Mouse (Mus musculus) spleen, adult 2 months (tissue): Measurements from ENCODE around the gene Arih2. TPM values are rescaled to one million over a fixed set of nuclear protein-coding genes. Genes with fewer than 3 reads are reported as not detected.
"Not testable (repeated sequence)": the region's sequence is repeated elsewhere in the genome, so short reads cannot be mapped to it uniquely, and the experiment has no call there.

Source experiments
- DNase-seq, 2 experiments: peaks; one replicate each; pipeline versions ENCODE4 v3.0.0 to v3.0.0-alpha.2; 2012 to 2021; ENCODE audit warnings: low spot score in 2 of 2, low read depth in 1 of 2
- H3K27ac ChIP-seq: fragments of 200-500 bp; 2 replicates; pipeline ENCODE4 v1.5.1; 2012; ENCODE audit warnings: low read length, inconsistent platforms; ENCODE audit not compliant: insufficient read depth
- H3K27me3 ChIP-seq: fragments of 200-500 bp; 2 replicates; pipeline ENCODE4 v1.6.1; 2012; ENCODE audit warnings: mild to moderate bottlenecking, moderate library complexity, low read length, inconsistent platforms; ENCODE audit not compliant: control insufficient read depth, insufficient read depth
- H3K36me3 ChIP-seq: fragments of 200-500 bp; 2 replicates; pipeline ENCODE4 v1.6.1; 2012; ENCODE audit warnings: mild to moderate bottlenecking, low read length, inconsistent platforms; ENCODE audit not compliant: control insufficient read depth, insufficient read depth
- H3K4me1 ChIP-seq: fragments of 200-500 bp; 2 replicates; pipeline ENCODE4 v1.6.1; 2011; ENCODE audit warnings: inconsistent platforms; ENCODE audit not compliant: control insufficient read depth, insufficient read depth, insufficient read length
- H3K4me3 ChIP-seq: fragments of 200-500 bp; 2 replicates; pipeline ENCODE4 v1.5.1; 2011; ENCODE audit warnings: mild to moderate bottlenecking, inconsistent platforms; ENCODE audit not compliant: insufficient read depth, insufficient read length; ENCODE audit errors: extremely low read depth
- CTCF ChIP-seq: fragments of 200-500 bp; IDR thresholded peaks from 2 replicates; pipeline ENCODE4 v1.5.1; 2011; ENCODE audit warnings: mild to moderate bottlenecking, inconsistent platforms; ENCODE audit not compliant: insufficient read depth, insufficient read length, insufficient replicate concordance; ENCODE audit errors: extremely low read depth
- POLR2A ChIP-seq: fragments of 200-500 bp; IDR thresholded peaks from 2 replicates; pipeline ENCODE4 v1.6.1; 2011; ENCODE audit warnings: low read depth, low read length, inconsistent platforms
- WGBS: fragments of 180-500 bp; shearing (Covaris S2); methylation state at CpG from one replicate; pipeline ENCODE4 v1.1.7; 2018; 5-methylcytosine and 5-hydroxymethylcytosine counted together
- polyA plus RNA-seq: library from polyadenylated mRNA; depleted of rRNA; stranded (reverse); fragments of >200 nt; gene quantifications from 2 replicates; pipeline ENCODE4 v1.2.3, GENCODE M21; 2012

Gene Arih2
- polyA plus RNA-seq, 1 experiment = 28.4 TPM

DNA sequence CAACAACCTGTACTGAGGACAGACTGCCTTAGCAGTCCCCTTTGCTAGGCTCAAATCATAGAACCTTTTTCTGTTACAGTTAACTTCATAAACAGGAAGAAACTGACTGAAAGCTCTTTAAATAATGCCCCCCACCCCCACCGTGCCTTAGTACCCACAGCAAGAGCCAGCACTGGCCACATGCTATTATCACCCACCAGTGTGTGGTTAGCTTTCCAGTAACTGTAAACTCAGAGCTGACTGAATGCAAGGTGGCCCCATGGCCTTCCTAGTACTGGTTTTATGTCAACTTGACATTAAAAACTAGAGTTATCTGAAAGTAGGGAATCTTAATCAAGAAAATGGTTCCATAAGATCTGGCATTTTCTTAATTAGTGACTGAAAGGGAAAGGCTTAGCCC, 18.5 kb downstream of the Arih2 start:
- DNase-seq = no peak
- no peaks in the 10 kb centered on the region for H3K4me1 ChIP-seq
- WGBS = 5% methylated on average over 1 of the region's 1 CpGs
- no peak overlapping the region for H3K4me3 ChIP-seq
- H3K27me3 ChIP-seq = no peaks in the 10 kb centered on the region
- peaks cover 11% of the 10 kb centered on the region for H3K36me3 ChIP-seq
- TF ChIP-seq POLR2A (no peak), CTCF (no peak)
- H3K27ac ChIP-seq = no peak overlapping the region

DNA sequence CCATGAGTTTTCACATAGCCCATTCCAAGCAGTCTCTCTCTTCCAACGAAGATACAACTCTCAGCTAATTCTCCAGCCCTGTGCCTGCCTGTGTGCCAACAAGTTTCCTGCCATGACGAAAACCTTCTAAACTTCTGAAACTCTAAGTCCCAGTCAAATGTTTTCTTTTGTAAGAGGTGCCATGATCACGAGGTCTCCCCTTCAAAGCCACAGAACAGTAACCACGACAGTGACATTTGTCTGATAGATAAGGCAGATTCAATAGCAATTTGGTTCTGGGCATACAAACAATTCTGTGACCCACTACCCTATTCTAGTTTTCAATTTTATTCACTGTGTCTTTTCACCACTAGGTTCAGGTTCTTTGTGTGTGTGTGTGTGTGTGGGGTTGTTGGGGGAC, 21.0 kb downstream of the Arih2 start:
- TF ChIP-seq CTCF (no peak), POLR2A (no peak)
- DNase-seq = no peak
- Histone ChIP-seq H3K27me3 (no peaks in the 10 kb centered on the region), H3K4me3 (no peak overlapping the region), H3K4me1 (no peaks in the 10 kb centered on the region), H3K36me3 (peaks cover 11% of the 10 kb centered on the region), H3K27ac (no peak overlapping the region)
- 52% methylated on average over 4 of the region's 4 CpGs for WGBS

DNA sequence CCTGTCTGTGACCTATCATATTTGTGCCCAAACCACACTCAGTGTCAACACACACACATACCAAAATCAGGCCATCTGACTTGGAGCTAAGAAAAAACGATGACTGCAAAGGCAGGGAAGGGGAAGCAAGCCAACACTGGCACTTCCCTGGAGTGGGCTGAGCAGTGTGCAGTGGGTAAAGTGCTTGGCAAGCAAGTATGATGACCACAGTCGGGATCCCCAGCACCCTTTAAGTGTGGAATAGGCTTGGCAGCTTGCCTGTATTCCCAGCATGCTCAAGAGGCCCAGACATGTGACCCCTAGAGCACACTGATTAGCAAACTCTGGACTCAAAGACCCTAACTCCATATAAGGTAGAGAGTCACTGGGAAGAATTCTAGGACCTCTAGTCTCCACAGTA, 22.7 kb downstream of the Arih2 start:
- Histone ChIP-seq H3K27ac (no peak overlapping the region), H3K4me1 (no peaks in the 10 kb centered on the region), H3K27me3 (no peaks in the 10 kb centered on the region), H3K4me3 (no peak overlapping the region), H3K36me3 (peaks cover 11% of the 10 kb centered on the region)
- no peak for TF ChIP-seq POLR2A
- DNase-seq = no peak
- 78% methylated on average over 2 of the region's 2 CpGs for WGBS

DNA sequence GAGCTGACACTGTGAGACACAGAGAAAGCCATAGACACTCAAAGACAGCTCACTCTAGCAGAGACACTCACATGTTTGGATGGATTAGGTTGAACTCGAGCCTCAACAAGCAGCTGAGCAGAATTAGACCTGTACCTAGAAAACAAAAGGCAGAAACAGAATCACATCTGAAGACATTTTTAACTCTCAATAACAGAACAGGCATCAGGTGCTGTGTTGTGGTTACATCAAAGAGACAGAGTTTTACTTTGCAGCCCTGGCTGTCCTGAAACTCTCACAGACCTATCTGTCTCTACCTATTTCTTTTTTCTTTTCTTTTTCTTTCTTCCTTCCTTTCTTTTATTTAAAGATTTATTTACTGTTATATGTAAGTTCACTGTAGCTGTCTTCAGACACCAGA, 31.9 kb downstream of the Arih2 start:
- DNase-seq = no peak
- Histone ChIP-seq H3K27me3 (no peaks in the 10 kb centered on the region), H3K27ac (no peak overlapping the region), H3K36me3 (peaks cover 32% of the 10 kb centered on the region), H3K4me1 (no peaks in the 10 kb centered on the region), H3K4me3 (no peak overlapping the region)
- TF ChIP-seq CTCF (no peak), POLR2A (no peak)
- WGBS = 90% methylated on average over 1 of the region's 1 CpGs

DNA sequence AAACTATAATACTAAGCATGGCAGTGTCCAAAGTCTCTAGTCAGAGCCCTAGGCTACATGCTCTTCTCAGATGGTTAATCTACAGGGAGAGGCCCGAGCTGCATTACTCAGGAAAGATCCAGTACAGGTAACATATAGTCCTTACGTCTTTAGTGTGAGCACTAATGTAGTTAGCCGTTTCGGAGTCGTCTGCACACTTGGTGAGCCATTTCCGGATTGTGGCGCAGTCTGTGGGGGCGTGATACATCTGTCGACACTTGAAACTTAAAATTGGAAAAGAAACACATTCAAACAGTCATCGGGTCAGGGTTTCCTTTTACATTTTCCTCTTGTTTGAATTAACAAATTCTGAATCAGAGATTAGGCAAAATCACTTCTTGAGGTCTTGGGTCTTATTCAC, 37.7 kb downstream of the Arih2 start:
- H3K4me3 ChIP-seq = no peak overlapping the region
- peaks cover 52% of the 10 kb centered on the region for H3K36me3 ChIP-seq
- DNase-seq = no peak
- TF ChIP-seq CTCF = no peak
- no peak for TF ChIP-seq POLR2A
- H3K27ac ChIP-seq = no peak overlapping the region
- H3K4me1 ChIP-seq = no peaks in the 10 kb centered on the region
- H3K27me3 ChIP-seq = no peaks in the 10 kb centered on the region
- WGBS = 95% methylated on average over 10 of the region's 10 CpGs

DNA sequence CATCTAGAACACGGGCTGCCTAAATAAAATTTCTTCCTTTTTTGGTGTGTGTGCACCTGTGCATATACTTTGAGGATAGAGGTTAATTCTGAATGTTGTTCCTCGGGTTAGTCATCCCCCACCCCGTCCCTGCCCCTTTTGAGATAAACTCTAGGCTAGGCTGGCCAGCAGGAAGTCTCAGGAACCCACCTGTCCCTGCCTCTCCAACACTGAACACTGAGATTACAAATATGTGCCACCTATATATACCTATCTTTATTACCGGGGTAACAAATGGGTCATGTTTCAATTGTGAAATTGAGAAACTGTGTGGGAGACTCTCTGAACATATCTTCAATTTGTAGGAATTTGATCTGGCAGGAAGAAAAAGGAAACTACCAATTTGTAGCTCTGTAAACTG, 40.3 kb downstream of the Arih2 start:
- no peak for DNase-seq
- Histone ChIP-seq H3K27me3 (no peaks in the 10 kb centered on the region), H3K36me3 (peaks cover 57% of the 10 kb centered on the region), H3K4me1 (no peaks in the 10 kb centered on the region), H3K27ac (no peak overlapping the region), H3K4me3 (no peak overlapping the region)
- TF ChIP-seq POLR2A = no peak
- no peak for TF ChIP-seq CTCF
- 86% methylated on average over 4 of the region's 4 CpGs for WGBS

DNA sequence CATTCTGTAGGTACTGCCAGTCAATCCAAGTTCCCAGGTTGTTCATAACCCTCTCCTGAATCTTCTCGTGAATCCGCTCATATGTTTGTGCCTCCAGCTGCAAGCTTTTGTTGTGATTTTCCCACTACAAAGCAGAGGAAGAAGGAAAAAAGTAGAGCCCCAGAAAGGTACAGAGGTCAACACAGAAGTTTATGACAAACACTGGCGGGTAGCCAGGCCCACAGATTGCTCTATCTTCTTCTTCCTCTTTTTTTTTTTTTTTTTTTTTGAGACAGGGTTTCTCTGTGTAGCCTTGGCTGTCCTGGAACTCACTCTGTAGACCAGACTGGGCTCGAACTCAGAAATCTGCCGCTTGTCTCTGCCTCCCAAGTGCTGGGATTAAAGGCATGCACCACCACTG, 41.3 kb downstream of the Arih2 start:
- not testable (repeated sequence) for H3K4me3 ChIP-seq, H3K27me3 ChIP-seq, DNase-seq, H3K4me1 ChIP-seq, H3K27ac ChIP-seq
- H3K36me3 ChIP-seq = peaks cover 55% of the 10 kb centered on the region
- WGBS = 67% methylated on average over 5 of the region's 5 CpGs
